Comparison of ENCODE assay signal across 8 mouse cellular contexts in the genomic region with DNA sequence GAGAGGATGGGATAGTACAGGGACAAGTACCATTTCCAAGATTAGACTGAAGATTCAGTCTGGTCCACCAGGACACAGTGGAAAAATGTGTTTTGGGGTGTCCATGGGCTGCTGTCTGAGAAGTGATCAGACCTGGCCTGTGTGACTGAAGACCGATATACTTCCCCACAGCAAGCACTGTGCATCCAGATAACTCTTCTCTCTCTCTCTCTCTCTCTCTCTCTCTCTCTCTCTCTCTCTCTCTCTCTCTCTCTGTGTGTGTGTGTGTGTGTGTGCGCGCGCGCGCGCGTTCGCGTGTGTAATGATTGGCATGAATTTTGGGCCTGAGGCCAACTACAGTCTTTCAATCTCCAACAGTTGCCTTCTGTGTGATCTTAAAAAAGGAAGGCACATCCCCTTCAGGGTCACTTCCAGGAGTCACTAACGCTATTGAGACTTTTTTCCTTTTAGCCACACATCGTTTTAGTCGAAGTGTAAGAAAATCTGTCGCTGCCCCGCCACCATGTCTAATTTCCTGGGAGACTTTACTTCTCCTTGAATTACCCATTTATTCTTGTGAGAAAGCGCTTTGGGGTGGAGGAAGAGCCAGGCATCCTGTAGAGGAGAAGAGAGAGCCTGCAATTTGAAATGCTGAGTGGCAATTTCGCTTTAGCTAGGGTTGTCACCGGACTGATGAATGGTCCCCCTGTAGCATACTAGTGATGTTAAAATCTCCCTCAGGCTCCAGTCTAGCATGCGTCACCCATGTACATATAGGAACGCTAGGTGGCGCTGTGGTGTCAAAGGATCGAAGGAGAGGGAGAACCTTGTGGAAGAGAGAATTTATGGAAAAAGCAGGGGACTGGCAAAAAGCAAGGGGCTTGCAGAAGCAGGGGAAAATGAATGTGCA.
DNase-seq lines count a peak whose midpoint lies in the region; ATAC-seq lines count a peak whose summit lies in the region.

No protein-coding gene starts in this region.

- no peak overlapping the region for H3K27ac ChIP-seq in forebrain, embryonic 14.5 days (ENCODE audit: low read depth, low read length)
- H3K27ac ChIP-seq in hindbrain, embryonic 15.5 days (replicated peaks) = peak overlapping the region; percentile 61

- H3K4me1 ChIP-seq in forebrain, embryonic 14.5 days (ENCODE audit: control insufficient read depth, insufficient read depth, low read length) = peaks cover 4% of the 10 kb centered on the region; the same call in 1 of the 2 replicates
- H3K4me1 ChIP-seq in hindbrain, embryonic 15.5 days (replicated peaks) = peaks cover 7% of the 10 kb centered on the region; the same call in 1 of the 2 replicates

- no peak overlapping the region for H3K9ac ChIP-seq in forebrain, embryonic 14.5 days (ENCODE audit: low read length)
- no peak overlapping the region for H3K9ac ChIP-seq in hindbrain, embryonic 15.5 days

- 53% methylated on average over 21 of the region's 22 CpGs for WGBS in forebrain, embryonic 14.5 days
- WGBS in hindbrain, embryonic 15.5 days = 37% methylated on average over 22 of the region's 22 CpGs

- H3K4me2 ChIP-seq in forebrain, embryonic 14.5 days (ENCODE audit: low read length) = peak overlapping the region; percentile 4
- peak overlapping the region; percentile 44 for H3K4me2 ChIP-seq in hindbrain, embryonic 15.5 days

- H3K36me3 ChIP-seq in forebrain, embryonic 14.5 days (ENCODE audit: control insufficient read depth, insufficient read depth, low read length) = no peaks in the 10 kb centered on the region
- no peaks in the 10 kb centered on the region for H3K36me3 ChIP-seq in hindbrain, embryonic 15.5 days

- no peaks in the 10 kb centered on the region for H3K9me3 ChIP-seq in forebrain, embryonic 14.5 days (replicated peaks; ENCODE audit: control insufficient read depth, low read length)
- H3K9me3 ChIP-seq in hindbrain, embryonic 15.5 days = no peaks in the 10 kb centered on the region

- DNase-seq in R1 (ENCODE audit: low read depth, low spot score) = peak; percentile 80
- DNase-seq in cerebellum, adult 11 months = peak; percentile 34
- peak; percentile 95 for DNase-seq in forebrain, embryonic 14.5 days (ENCODE audit: low spot score)
- peak; percentile 91 to 93 for DNase-seq in layer of hippocampus, postnatal 14 days (ENCODE audit: low spot score in 2 of 2)
- peak; percentile 65 for DNase-seq in lung, postnatal 36 days
- peak; percentile 94 for DNase-seq in right cerebral cortex, postnatal 10 days (ENCODE audit: low spot score in 2 of 2)

- ATAC-seq in forebrain, embryonic 14.5 days = peak; percentile 92
- peak; percentile 93 for ATAC-seq in hindbrain, embryonic 15.5 days (ENCODE audit: low FRiP score, low read depth)
- no peak for ATAC-seq in inflammation-experienced regulatory T-cells, adult 6 months

- no peaks in the 10 kb centered on the region for H3K27me3 ChIP-seq in forebrain, embryonic 14.5 days (replicated peaks; ENCODE audit: control insufficient read depth, insufficient read depth, low read length)
- no peaks in the 10 kb centered on the region for H3K27me3 ChIP-seq in hindbrain, embryonic 15.5 days

- H3K4me3 ChIP-seq in forebrain, embryonic 14.5 days (ENCODE audit: low read depth, low read length) = no peak overlapping the region
- 0 out of 2 replicates have a peak overlapping the region, but pooled peaks have one; percentile 10 for H3K4me3 ChIP-seq in hindbrain, embryonic 15.5 days

Comparison
In these comparisons a context has a peak if more than half of its experiments do, and no peak if none do; other contexts are left out.
1. DNase-seq: peak in every context shown above with its lines; median percentile 95 in forebrain, embryonic 14.5 days; 94 in right cerebral cortex, postnatal 10 days; 92 in layer of hippocampus, postnatal 14 days; 80 in R1; 65 in lung, postnatal 36 days; 34 in cerebellum, adult 11 months.